Mouse (Mus musculus): Measurements from ENCODE around the gene Gm20388.

Gm20388 gene

DNA sequence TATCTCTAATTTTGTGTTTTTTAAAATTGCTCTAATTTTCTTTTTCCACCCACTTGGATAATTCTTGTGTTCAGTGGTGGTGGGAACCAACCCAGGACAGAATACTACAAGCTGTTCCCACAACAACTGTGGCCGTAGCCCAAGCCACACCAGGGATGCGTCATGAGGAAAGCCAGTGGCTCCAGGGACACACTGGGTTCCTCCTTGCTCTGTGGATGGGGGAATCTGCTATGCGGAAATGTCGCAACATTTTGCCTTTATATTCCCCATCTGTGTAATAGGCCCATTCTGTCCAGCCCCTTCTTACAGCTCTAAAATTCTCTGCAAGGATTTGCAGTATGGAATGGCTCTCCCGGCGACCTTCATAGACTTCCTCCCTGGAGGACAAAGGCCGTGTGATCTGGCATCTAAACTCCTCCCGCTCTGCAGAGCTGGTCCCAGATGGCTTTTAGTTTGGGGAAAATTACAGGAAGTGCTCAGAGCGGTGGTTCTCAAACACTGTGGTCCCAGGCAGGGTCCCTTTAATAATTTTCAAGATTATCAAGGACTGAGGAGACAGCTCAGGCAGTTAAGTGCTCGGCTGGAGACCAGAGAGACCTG, 1270.7 kb downstream of the Gm20388 start:
- no peak for DNase-seq (ENCODE audit: extremely low spot score, low read depth, low spot score)

DNA sequence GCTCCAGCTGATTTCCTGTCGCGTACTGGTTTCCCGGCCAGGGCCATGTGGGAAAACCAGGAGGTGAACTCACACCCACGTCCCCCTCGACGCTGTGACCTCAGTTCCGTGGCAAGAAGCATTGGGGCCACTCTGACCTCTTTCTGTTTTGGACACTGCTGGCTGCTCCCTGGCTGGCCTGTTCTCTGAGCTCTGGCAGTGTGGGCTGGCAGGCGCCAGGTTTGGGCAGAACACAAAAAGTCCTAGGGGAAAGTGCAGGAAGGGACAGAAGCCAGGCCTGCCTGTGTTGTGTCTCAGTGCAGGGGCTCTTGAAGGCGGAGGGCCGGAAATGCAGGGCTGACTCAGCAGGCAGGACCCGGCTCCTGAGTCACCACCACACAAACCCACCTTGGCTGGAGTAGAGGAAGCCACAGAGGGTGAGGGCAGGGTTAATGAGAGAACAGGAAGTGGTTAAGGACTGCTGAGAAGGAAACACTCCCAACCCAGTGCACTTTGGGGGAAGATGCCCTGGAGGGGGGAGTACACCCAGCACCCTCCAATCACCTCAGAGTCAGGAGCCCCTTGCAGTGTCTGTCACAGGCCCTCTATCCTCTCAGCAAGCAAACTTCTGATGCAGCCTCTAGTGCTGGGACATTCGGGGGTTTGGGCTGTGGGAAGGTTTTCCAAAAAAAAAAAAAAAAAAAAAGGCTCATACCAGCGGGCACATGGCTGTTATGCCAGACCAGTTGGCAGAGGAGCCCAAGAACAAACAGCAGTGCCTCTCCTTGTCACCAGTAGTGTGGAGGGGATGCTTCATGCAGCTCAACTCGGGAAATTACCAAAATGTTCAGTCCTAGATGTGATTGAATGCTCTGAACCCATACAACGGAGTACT, 1277.1 kb downstream of the Gm20388 start:
- DNase-seq (ENCODE audit: extremely low spot score, low read depth, low spot score), result no peak

DNA sequence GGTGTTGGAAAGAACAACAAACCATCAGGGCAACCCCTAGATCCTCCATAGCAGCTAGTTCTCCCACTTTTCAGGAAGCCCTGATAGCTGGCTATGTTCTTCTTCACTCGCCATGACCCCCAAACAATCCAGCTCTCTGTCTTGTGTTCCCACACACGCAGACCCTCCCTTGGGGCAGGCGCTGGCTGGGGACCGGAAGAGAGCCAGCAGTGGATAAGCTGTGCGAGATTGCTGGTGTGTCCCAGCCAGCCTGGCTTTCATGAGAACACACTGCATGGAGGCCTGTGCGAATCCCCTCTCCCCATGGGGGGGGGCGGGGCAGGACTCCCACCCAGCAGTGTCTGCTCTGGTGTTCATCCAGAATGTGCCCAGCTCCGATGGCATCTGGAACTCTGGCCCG, 1278.4 kb downstream of the Gm20388 start:
- no peak for DNase-seq (ENCODE audit: extremely low spot score, low read depth, low spot score)

DNA sequence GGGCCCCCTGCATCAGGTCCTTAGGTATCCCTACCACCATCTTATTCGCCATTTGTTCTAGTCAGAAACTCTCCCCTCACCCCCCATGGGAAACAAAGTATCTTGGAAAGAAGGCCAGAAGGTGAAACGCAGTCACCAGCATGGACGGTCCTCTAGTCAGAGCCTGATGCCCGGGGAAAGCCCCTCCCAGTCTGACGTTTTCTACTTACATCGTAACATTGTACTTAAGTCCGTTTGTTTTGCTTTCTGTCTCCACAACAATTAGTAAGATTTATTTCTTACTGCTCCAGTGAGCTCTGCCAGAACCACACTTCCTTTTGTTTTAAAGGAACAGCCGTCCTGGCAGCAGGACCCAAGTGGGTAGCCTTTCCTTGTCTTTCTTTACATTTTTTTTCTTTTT, 1281.8 kb downstream of the Gm20388 start:
- no peak for DNase-seq (ENCODE audit: extremely low spot score, low read depth, low spot score)

DNA sequence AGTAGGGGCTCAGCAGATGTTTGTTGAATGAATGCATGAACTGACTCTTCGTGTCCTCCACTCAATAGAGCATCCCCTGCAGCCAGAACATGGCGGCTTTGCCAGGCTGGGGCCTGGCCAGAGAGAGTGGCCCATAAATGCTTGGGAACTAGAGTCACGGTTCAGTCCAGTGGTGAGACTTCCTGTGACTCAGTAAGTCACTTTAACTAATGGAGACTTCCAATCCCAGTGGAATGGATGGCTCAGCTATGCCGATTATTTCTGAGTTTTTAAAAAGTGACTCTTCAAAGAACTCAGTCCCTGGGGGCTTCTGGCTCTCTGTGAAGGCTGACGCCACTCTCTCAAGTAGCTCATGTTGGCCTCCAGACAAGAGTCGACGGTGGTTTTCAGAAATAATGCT, 1285.3 kb downstream of the Gm20388 start:
- DNase-seq (ENCODE audit: extremely low spot score, low read depth, low spot score), result no peak

DNA sequence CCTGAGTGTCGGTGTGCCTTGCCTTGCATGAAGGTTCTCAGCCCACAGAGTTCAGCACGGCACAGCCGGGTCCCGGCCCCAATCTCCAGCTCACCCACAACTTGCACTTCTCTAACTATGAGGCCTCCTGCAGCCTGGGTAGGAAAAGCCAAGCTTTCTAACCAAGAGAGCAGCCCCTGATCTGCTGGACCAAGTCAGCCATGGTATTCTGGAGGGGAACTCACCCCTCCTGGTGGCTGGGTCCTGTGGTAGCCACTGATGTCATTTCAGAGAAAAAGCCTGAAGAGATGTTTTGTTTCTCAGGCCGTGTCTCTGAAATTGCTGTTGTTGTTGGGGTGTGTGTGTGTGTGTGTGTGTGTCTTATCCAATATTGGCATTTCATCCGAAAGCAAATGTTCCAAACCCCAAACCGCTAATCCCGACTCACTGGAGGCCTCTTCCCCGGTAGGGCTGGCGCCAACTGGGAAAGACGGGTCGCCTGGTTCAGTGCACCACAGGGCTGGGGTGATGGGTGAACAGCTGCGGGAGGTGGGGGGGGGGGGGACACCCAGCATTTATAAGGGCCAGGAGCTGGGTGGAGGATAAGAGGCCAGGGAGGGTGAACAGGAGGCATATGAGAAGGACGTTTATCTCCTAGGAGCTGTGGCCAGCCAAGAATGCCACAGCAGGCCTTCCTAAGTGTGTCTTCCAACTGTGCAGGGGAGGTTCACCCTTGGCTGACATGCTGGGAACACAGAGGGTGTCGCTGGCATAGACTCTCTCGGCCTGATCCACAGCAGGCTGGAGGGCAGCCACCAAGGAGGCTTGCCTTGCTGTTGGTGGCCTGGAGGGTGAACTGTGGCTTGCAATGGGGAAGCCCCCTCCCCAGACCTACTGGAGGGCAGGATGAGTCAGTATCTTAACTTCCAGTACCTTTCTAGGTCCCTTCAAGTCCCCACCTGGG, 1286.4 kb downstream of the Gm20388 start:
- DNase-seq (ENCODE audit: extremely low spot score, low read depth, low spot score), result no peak

DNA sequence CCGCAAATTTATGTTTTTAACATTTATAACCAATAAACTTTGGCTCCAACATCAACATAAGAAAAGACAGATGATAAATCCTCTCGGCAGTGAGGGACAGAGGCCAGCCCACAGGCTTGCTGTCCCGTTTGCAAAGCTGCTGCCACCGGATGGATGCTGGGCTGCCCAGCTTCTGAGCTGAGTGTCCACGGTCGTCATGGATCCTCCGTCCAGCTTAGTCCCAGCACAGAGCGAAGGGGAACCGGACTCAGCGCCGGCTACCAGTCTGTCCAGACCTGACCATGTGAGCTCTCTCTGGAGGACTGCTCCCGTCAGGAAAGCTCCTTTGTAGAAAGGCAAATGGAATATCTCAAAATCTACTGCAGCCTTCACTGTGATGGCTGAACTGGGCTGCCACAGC, 1289.4 kb downstream of the Gm20388 start:
- DNase-seq (ENCODE audit: extremely low spot score, low read depth, low spot score), result no peak

DNA sequence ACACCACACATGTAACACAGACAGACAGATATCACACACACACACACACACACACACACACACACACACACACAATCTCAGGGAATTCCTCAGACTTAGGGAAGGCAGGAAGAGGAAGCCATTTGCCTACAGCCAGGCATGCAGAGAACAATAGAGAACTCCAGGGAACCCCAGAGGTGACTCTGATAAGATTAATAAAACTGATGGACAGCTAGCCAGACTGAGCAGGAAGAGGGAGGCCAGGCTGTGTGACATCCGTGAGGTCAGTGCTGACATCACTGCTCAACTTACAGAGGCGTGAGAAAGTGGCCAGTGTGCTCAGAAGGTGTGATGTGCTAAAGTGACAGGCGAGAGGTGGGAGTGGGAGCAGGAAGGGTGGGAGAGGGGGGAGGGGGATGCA, 1290.3 kb downstream of the Gm20388 start:
- DNase-seq (ENCODE audit: extremely low spot score, low read depth, low spot score), result no peak

DNA sequence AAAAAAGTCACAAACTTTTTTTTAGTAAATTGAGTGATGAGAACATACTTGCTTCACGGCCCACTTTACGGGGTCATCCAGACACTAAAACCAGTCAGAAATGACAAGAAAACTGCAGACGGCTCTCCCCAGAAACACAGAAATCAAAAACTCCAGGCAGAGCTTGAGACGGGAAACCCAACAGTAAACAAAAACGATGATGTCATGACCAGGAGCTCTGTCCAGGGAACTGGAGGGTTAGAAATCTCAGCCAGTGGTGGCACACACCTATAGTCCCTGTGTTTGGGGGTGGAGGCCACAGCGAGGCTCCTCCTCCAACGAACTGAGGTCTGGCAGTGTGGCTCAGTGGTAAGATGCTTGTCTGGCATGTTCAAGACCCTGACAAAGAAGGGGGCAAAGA, 1291.0 kb downstream of the Gm20388 start:
- DNase-seq (ENCODE audit: extremely low spot score, low read depth, low spot score), result no peak

DNA sequence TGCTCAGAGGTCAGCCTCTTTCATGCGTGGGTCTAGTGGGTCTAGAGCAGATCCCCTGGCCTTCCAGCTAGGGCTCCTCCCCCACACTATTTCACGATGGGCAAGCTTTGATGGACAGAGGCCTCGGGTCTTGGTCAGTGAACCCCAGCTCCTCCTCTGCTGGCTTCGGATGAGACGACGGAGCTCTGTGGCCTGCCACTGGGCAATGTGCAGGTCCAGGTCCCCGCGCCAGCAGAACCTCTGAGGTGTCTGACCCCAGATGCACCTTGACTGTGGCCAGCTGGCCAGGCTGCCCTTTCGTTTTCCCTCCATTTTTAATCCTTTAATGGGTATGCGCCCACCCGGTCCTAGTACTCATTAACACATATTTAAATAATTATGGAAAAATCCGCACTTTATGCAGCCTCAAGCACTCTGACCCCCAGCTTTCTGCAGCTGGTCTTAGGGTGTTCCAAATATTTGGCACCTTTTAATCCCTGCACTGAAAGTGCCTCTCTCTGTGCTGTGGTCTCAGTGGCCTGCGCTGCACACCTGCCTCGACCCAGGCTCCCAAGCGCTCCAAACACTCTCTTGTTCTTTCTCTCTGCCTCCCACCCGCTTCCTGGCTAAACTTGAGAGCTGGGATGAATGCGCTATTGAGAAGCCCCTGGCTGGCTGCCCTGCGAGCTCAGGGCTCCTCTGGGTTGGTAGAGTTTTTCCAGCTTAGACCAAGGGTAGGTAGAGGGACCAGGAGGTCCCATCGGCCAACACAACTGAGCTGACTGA, 1293.2 kb downstream of the Gm20388 start:
- no peak for DNase-seq (ENCODE audit: extremely low spot score, low read depth, low spot score)

DNA sequence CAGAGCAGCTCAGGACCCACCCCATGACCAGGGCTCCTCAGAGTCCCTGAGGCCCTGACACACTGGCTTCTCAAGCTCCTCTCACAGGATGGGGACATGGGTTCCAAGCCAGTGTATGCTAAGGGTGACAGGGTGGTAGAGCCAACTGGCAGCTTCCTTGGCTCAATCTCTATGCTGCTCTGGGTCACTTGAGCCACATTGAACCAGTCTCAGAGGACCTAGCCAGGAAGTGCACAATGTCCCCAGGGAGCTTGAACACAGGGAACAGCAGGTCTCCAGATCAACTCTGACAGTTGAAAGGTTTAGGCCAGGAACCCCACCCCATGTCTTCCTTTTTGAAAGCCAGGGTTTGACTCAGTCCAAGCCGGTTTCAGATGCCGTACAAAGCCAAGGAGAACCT, 1296.5 kb downstream of the Gm20388 start:
- no peak for DNase-seq (ENCODE audit: extremely low spot score, low read depth, low spot score)

DNA sequence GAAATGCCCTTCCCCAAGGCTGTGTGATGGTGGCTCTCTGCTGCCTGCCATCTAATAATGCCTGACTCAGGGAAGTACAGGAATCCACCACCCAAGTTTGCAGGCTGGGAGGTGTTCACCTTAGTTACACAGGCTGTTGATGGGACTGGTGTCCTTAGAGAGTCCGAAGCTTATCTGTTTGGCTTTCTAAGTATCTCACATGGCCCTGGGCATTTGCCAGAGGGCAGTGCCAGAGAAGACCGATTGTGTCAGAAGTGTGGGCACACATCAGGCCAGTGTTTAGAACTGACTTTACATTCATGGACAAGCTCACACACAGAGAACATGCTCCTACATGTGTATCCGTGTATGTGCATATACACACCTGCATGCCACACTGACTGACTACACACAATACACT, 1300.0 kb downstream of the Gm20388 start:
- no peak for DNase-seq (ENCODE audit: extremely low spot score, low read depth, low spot score)

DNA sequence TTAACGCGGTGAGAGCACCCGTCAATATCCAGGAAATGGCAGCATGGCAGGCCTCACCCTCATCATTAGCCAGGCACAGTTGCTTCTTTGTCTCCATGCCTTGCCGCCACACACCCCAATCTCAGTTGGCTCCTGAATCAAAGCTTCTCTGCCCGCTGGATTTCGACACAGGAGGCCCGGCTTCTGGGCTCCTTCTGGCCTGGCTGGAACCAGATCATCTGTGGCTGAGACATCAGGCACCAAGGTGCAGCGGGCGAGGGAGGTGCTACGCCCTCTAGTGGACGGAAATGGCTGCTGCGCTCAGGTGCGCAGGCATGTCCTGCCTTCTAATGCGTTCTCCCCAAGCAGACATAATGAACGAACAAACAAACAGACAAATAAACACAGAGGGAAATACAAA, 1302.6 kb downstream of the Gm20388 start:
- no peak for DNase-seq (ENCODE audit: extremely low spot score, low read depth, low spot score)

DNA sequence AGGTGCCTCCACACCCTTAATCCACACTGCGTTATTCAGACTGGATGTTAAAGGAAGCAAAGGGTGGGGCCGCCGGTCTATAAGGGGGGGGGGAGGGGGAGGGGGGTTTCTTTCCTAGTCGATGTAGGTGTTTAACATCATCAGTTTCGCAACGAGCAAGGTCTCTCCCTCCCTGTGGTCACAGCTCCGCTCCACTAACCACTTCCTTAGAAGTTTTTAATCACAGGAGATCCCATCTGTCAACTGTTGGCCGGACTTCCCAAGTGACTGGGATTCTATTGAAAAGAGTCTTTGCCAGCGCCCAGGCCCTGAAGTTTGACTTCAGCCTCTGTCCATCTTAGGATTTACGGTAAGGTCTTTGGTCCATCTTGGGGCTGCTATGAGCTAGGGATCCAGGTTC, 1303.0 kb downstream of the Gm20388 start:
- no peak for DNase-seq (ENCODE audit: extremely low spot score, low read depth, low spot score)

DNA sequence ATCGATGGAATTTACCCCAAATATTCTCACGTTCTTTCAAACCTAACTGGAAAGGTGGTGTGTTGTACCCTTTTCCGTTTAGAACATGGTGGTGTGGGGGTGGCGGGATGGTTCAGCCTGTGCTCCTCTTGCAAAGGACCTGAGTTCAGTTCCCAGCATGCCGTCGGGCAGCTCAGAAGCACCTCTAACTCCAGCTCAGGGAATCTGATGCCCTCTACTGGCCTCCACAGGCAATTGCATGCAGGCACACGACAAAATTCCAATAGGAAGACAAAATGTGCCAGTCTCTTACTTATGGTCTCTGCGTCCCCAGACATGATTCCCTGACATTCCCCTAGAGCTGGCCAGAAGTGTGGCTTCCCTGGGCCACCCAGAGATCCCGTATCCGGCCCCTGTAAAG, 1304.3 kb downstream of the Gm20388 start:
- DNase-seq (ENCODE audit: extremely low spot score, low read depth, low spot score), result no peak

DNA sequence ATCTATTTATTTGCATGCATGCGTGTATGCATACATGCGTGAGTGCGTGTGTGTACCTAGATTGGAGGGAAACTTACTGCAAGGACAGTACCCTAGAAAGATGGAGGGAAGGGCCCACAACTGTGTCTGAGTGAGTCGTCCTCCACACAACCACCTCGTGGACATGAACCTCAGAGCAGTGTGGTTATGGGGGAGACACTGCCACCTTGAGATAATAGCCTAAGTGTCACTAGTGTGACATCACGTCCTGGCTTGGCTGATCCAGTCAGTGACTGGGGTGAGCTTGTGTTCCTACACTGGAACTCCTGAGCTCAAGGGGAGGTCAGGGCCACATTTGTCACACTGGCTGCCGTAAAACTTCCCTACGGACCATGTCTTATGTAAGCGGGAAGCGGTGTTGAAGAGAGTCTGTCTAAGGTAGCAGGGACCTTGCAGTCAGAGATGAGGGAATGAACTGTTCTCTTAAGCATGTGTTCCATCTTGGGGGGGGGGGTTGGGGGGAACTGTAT, 1305.9 kb downstream of the Gm20388 start:
- DNase-seq (ENCODE audit: extremely low spot score, low read depth, low spot score), result no peak

DNA sequence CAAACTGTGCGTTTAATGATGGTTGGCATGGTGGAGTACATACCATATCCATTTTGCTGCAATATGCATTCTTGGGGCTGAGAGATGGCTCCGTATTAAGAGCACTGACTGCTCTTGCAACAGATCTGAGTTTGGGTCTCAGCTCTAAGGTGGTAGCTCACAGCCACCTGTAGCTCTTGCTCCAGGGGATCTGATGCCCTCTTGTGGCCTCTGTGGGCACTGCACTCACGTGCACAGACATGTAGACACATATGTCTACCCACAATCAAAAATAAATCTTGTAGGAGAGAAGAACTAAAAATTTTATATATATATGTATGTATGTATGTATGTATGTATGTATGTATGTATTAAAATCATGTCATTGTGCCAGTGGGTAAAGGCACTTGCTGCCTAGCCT, 1307.8 kb downstream of the Gm20388 start:
- DNase-seq (ENCODE audit: extremely low spot score, low read depth, low spot score), result no peak

DNA sequence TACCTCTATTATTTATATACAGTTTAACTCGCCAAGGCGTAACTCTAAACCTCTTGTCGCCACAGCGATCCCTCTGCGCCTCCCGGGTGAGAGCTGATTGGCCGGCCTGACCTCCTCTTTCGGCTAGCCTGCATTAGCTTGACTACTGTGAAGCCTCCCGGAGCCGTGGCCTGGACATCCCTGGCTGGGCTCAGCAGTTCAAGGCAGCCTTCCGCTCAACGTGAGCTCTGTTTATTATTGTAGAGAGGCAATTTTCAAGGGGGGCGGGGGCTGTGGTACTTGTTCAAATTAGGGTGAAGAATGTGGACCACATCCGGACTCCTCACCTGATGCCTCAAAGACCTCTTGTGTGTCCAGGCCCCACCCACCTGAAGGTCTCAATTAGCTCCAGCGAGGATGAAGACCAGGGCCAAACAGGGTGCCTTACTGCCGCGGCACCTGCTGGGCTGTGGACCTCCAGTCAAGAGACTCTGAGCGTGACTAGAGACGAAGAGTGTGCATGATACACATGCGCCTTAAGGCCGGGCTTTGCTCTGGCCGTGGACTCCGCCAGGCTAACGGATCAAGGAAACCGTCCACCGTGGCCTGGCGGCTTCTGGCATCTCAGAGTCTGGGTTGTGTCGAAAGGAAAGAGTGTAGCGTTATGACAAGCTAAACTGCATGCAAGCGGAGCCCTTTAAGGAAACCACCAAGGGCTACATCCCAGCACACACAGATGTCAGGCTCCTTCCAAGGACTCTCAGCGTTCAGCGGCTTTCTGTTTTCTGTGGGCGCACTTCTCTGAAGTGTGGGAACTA, 1309.7 kb downstream of the Gm20388 start:
- DNase-seq (ENCODE audit: extremely low spot score, low read depth, low spot score), result no peak

DNA sequence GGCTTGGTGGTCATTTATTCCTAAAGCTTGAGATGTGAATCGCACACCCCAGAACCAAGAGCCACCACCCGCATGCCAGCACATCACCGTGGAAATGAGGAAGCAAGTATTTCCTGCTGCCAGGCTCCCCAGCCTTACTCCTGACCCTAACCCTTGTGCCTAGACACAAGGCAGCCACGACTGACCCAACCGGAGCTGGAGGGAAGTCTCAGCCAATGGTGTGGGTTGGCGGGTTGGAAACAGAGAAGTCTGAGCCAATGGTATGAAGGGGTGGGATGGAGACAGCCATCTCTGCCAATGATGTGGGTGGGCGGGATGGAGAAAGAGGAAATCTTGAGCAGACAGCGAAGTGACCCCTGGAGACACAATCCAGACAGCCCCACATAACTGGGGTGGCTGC, 1314.1 kb downstream of the Gm20388 start:
- DNase-seq (ENCODE audit: extremely low spot score, low read depth, low spot score), result no peak

DNA sequence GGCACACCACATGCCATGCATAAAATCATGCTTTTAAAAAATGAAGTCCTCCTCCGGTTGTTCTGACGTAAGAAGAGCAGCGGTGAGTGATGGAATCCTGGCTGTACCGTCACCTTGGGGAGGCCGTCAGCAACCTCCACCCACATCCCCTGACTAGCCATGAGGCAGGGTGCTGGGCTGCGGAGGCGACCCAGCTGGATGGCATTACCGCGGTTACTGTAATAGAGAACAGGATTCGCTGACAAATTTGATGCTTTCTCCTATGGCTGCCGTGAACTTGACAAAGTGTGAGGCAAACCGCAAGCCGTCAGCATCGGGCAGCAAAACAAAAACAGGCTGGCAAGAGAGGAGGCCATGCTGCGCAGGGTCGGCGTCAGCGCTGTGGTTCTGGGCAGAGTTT, 1317.1 kb downstream of the Gm20388 start:
- no peak for DNase-seq (ENCODE audit: extremely low spot score, low read depth, low spot score)
